Mouse (Mus musculus) kidney, postnatal 14 days (tissue): ENCODE data around the gene Agpat1.

Experiments used
- DNase-seq: peaks from one replicate; pipeline ENCODE4 v3.0.0; 2022; ENCODE audit warnings: mixed read lengths

Gene Agpat1

GRCm38 (mm10) chr17:34606186-34607039 is 2.4 kb downstream of the Agpat1 start:
- DNase-seq, result no peak

GRCm38 (mm10) chr17:34607997-34608396 is 3.9 kb downstream of the Agpat1 start:
- DNase-seq, result peak; percentile 52

- no peak for DNase-seq
Observed at GRCm38 (mm10) chr17:34611050-34611449, 7.0 kb downstream of the Agpat1 start.

GRCm38 (mm10) chr17:34613054-34613645 is 9.1 kb downstream of the Agpat1 start:
- DNase-seq, result no peak

- no peak for DNase-seq
Observed at GRCm38 (mm10) chr17:34613830-34614229, 9.8 kb downstream of the Agpat1 start.

GRCm38 (mm10) chr17:34615871-34616270 is 11.8 kb downstream of the Agpat1 start, which contains the start of gene Egfl8:
Egfl8 (minus strand) TSS chr17:34615971.
- no peak for DNase-seq

- DNase-seq, result peak; percentile 81
Observed at GRCm38 (mm10) chr17:34618999-34619398, 14.9 kb downstream of the Agpat1 start.

- DNase-seq, result no peak
Observed at GRCm38 (mm10) chr17:34621006-34621405, 16.9 kb downstream of the Agpat1 start.

- DNase-seq, result no peak
Observed at GRCm38 (mm10) chr17:34623161-34623560, 19.1 kb downstream of the Agpat1 start.

- no peak for DNase-seq
Observed at GRCm38 (mm10) chr17:34624981-34625380, 20.9 kb downstream of the Agpat1 start.

GRCm38 (mm10) chr17:34626062-34626772 is 22.2 kb downstream of the Agpat1 start:
- no peak for DNase-seq

- DNase-seq, result peak; percentile 58
Observed at GRCm38 (mm10) chr17:34626773-34627092, 22.7 kb downstream of the Agpat1 start.

GRCm38 (mm10) chr17:34627093-34627942 is 23.3 kb downstream of the Agpat1 start:
- DNase-seq, result peak; percentile 95

GRCm38 (mm10) chr17:34627943-34628643 is 24.0 kb downstream of the Agpat1 start, which contains the start of gene Ppt2:
Ppt2 (minus strand) TSS chr17:34628510.
- peak; percentile 71 for DNase-seq

GRCm38 (mm10) chr17:34628644-34628967 is 24.5 kb downstream of the Agpat1 start:
- DNase-seq, result no peak

- DNase-seq, result no peak
Observed at GRCm38 (mm10) chr17:34629221-34629751, 25.2 kb downstream of the Agpat1 start, which contains the start of gene Prrt1. Prrt1 (plus strand) TSS chr17:34629533.

- no peak for DNase-seq
Observed at GRCm38 (mm10) chr17:34629796-34630603, 25.9 kb downstream of the Agpat1 start.

- no peak for DNase-seq
Observed at GRCm38 (mm10) chr17:34630761-34631301, 26.8 kb downstream of the Agpat1 start.

GRCm38 (mm10) chr17:34631647-34632046 is 27.6 kb downstream of the Agpat1 start:
- no peak for DNase-seq

- peak; percentile 88 for DNase-seq
Observed at GRCm38 (mm10) chr17:34632261-34632691, 28.2 kb downstream of the Agpat1 start.
